Mouse (Mus musculus): ENCODE measurements around the gene 1700019D03Rik. TPM values are rescaled to one million over a fixed set of nuclear protein-coding genes. Genes with fewer than 3 reads are reported as not detected.

Gene 1700019D03Rik
- polyA plus RNA-seq, 1 experiment from 2014 or later = 5.5 TPM

DNA sequence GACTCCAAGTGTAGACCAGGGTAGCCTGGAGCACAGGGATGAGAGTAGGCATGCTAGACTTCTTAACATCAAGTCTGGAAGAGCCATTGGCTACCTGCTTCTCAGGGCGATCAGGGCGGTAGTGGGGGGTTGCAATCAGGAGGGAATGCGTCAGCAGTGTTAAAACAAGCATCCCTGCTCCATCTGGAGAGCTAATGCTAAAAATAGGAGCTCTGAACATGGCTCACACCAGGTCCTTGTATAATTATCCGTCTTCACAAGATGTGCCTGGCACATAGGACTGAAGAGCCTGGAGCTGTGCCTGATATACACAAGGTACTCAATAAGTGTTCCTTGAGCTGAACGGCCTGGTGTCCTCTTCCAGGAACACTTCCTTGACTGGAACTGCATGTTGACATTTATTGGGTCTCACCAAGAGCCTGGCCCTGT, 17.5 kb upstream of the 1700019D03Rik start:
- no peaks in the 10 kb centered on the region for H3K9me3 ChIP-seq (replicated peaks; ENCODE audit: control insufficient read depth, low read length, poor library complexity, severe bottlenecking)
- no peak for ATAC-seq
- WGBS = 86% methylated on average over 5 of the region's 5 CpGs
- no peak overlapping the region for H3K4me3 ChIP-seq (ENCODE audit: low read depth, low read length)
- no peaks in the 10 kb centered on the region for H3K4me1 ChIP-seq (ENCODE audit: control insufficient read depth, insufficient read depth, low read length)
- H3K27me3 ChIP-seq (ENCODE audit: control insufficient read depth, insufficient read depth, low read depth, low read length) = no peaks in the 10 kb centered on the region
- no peak overlapping the region for H3K9ac ChIP-seq (ENCODE audit: low read depth, low read length)
- H3K27ac ChIP-seq (ENCODE audit: low read length) = no peak overlapping the region
- no peak overlapping the region for H3K4me2 ChIP-seq (ENCODE audit: low read length)
- no peaks in the 10 kb centered on the region for H3K36me3 ChIP-seq (ENCODE audit: control insufficient read depth, insufficient read depth, low read length)

DNA sequence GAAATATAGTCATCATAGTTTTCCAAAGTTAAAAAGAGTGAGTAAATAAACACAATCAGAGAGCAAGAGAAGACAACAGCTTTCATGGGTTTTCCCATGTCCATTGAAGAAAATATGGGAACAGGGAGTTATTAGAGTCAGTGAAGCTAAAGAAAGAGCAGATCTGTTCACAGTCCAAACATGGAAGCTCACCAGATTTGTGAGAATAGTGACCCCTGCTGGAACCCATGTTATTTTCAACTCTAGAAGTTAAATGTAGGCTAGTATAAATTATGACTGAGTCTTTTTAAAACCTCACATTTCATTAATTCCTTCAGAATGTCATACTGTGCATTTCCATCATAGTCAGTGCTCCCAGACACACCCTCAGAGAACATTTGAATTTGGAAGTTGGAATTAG, 12.6 kb upstream of the 1700019D03Rik start:
- H3K4me2 ChIP-seq (ENCODE audit: low read length) = no peak overlapping the region
- H3K4me3 ChIP-seq (ENCODE audit: low read depth, low read length) = no peak overlapping the region
- no peak overlapping the region for H3K27ac ChIP-seq (ENCODE audit: low read length)
- no peaks in the 10 kb centered on the region for H3K27me3 ChIP-seq (ENCODE audit: control insufficient read depth, insufficient read depth, low read depth, low read length)
- H3K4me1 ChIP-seq (ENCODE audit: control insufficient read depth, insufficient read depth, low read length) = no peaks in the 10 kb centered on the region
- H3K9ac ChIP-seq (ENCODE audit: low read depth, low read length) = no peak overlapping the region
- ATAC-seq = peak; percentile 68; the same call in 1 of the 2 replicates
- H3K36me3 ChIP-seq (ENCODE audit: control insufficient read depth, insufficient read depth, low read length) = no peaks in the 10 kb centered on the region
- H3K9me3 ChIP-seq (replicated peaks; ENCODE audit: control insufficient read depth, low read length, poor library complexity, severe bottlenecking) = no peaks in the 10 kb centered on the region

DNA sequence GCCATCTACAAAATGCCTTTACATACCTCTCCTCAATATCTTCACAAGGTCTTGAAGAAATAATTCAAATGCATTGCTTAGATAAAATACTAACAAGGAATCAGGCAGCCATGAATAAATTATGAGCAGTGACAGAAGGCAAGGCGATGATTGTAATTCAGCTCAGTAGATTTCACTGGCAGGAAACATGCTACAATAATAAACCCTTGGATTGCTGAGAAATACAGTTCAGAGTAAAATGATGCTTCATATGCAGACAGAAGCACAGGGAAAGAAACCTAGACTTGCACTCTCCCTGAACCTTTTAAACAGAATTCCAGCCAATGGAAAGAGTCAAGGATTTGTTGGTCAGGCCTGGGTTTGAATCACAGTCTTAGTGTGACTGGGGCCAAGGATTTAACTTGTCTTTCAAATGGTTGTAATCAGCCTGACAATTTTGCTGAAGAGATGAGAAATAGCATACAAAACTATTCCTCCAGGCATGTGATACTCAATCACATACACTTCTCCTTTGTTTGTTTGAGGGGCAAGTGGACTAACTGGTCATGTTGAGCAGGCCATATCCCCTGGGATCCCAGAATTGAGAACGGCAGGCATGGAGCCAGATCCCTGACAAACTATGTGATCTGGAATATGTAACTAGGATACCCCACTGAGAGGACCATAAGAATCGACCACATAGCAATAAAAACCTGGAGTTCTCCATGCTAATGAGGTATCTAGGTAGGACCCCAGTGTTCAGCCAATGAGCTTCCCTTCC, 1.1 kb downstream of the 1700019D03Rik start:
- Histone ChIP-seq H3K9me3 (replicated peaks; ENCODE audit: control insufficient read depth, low read length, poor library complexity, severe bottlenecking) (no peaks in the 10 kb centered on the region), H3K4me1 (ENCODE audit: control insufficient read depth, insufficient read depth, low read length) (no peaks in the 10 kb centered on the region), H3K36me3 (ENCODE audit: control insufficient read depth, insufficient read depth, low read length) (no peaks in the 10 kb centered on the region), H3K4me2 (ENCODE audit: low read length) (no peak overlapping the region), H3K27ac (ENCODE audit: low read length) (0 out of 2 replicates have a peak overlapping the region, but pooled peaks have one; percentile 53), H3K27me3 (ENCODE audit: control insufficient read depth, insufficient read depth, low read depth, low read length) (no peaks in the 10 kb centered on the region), H3K9ac (ENCODE audit: low read depth, low read length) (no peak overlapping the region), H3K4me3 (ENCODE audit: low read depth, low read length) (no peak overlapping the region)
- peak; percentile 48; the same call in 1 of the 2 replicates for ATAC-seq
- WGBS = 46% methylated on average over 3 of the region's 3 CpGs

DNA sequence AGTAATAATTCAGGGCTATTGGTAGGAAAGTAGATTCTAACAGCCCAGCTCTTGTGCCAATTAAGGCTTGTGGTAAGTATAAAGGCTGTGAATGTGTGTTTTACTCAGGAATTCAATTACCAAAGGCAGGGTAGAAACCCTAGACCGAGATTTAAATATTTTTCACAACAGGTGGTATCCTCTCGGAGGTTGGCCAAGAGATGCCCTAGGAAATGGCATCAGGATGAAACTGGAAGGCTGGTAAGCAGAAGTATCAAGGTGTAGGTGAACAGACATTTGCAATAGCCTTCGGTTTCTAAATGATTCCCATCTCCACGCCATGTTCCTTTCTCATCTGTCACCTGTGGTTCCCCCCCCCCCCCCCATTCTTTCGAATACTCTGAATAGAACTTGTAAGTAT, 4.4 kb downstream of the 1700019D03Rik start:
- no peaks in the 10 kb centered on the region for H3K4me1 ChIP-seq (ENCODE audit: control insufficient read depth, insufficient read depth, low read length)
- H3K4me2 ChIP-seq (ENCODE audit: low read length) = no peak overlapping the region
- H3K9ac ChIP-seq (ENCODE audit: low read depth, low read length) = no peak overlapping the region
- H3K27ac ChIP-seq (ENCODE audit: low read length) = no peak overlapping the region
- H3K4me3 ChIP-seq (ENCODE audit: low read depth, low read length) = no peak overlapping the region
- WGBS = 53% methylated on average over 5 of the region's 5 CpGs
- no peak for ATAC-seq
- H3K27me3 ChIP-seq (ENCODE audit: control insufficient read depth, insufficient read depth, low read depth, low read length) = no peaks in the 10 kb centered on the region
- no peaks in the 10 kb centered on the region for H3K36me3 ChIP-seq (ENCODE audit: control insufficient read depth, insufficient read depth, low read length)
- H3K9me3 ChIP-seq (replicated peaks; ENCODE audit: control insufficient read depth, low read length, poor library complexity, severe bottlenecking) = no peaks in the 10 kb centered on the region

DNA sequence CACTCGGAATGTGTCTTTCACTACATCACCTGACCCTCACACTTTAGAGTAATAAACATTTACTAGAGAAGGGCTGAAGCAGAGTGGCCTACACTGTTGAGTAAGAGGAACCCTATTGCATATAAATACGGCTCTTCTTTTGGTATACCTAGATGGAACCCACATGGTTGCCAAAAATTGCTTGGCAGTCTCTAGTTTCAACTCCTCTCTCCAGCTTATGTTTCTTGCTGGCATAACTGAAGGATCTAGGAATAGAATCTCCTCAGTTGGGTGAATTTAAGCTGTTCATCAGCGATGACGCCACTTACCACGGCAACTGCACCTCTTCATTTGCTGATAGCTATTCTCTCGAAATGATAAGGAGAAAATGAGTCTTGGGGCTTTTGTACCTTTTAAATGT, 5.3 kb downstream of the 1700019D03Rik start:
- no peaks in the 10 kb centered on the region for H3K27me3 ChIP-seq (ENCODE audit: control insufficient read depth, insufficient read depth, low read depth, low read length)

DNA sequence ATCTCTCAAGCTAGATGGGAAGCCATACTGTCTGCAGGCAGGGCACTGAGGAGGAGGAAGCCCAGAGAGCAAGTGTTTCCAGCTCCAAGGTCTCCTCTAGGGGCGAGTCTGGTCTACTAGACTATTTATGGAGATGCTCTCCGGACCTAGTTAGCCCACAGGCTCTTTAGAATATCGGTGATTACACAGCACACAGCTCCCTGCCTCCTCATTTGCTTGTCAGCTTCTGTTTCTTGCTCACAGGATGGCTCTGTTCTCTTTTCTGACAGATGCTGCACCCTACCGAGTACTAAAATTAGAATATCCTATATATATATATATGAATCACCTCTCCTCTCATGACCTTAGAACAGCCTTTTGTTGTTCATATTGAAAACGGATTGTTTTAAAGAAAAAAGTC, 33.3 kb downstream of the 1700019D03Rik start:
- 64% methylated on average over 5 of the region's 5 CpGs for WGBS
- ATAC-seq = no peak
- no peak overlapping the region for H3K4me2 ChIP-seq (ENCODE audit: low read length)

More for the DNA sequence above, 5.3 kb downstream of the 1700019D03Rik start:
- Histone ChIP-seq H3K9me3 (replicated peaks; ENCODE audit: control insufficient read depth, low read length, poor library complexity, severe bottlenecking) (no peaks in the 10 kb centered on the region), H3K9ac (ENCODE audit: low read depth, low read length) (no peak overlapping the region), H3K27ac (ENCODE audit: low read length) (no peak overlapping the region), H3K4me2 (ENCODE audit: low read length) (no peak overlapping the region), H3K36me3 (ENCODE audit: control insufficient read depth, insufficient read depth, low read length) (no peaks in the 10 kb centered on the region), H3K4me1 (ENCODE audit: control insufficient read depth, insufficient read depth, low read length) (no peaks in the 10 kb centered on the region), H3K4me3 (ENCODE audit: low read depth, low read length) (no peak overlapping the region)
- no peak for ATAC-seq
- 91% methylated on average over 6 of the region's 6 CpGs for WGBS

DNA sequence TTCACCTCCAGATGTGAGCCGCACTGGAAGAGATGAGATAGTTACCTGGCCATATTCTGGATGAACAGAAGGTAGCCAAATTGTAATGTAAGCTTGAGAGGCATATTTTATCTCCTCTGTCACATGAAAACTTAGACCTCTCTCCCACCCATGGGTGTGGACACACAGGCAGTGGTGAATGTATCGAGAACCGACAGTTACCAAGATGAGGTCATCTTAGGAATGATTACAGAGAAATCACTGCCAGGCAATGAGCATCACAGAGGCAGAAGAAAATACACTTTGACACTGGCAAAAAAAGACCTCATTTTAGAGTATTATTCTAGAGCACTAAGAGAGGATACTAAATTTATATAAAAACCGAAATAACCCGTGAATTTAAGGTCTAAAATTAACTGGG, 46.8 kb downstream of the 1700019D03Rik start:
- ATAC-seq = no peak
- Histone ChIP-seq H3K9ac (ENCODE audit: low read depth, low read length) (no peak overlapping the region), H3K4me3 (ENCODE audit: low read depth, low read length) (no peak overlapping the region), H3K36me3 (ENCODE audit: control insufficient read depth, insufficient read depth, low read length) (no peaks in the 10 kb centered on the region), H3K27ac (ENCODE audit: low read length) (no peak overlapping the region), H3K9me3 (replicated peaks; ENCODE audit: control insufficient read depth, low read length, poor library complexity, severe bottlenecking) (no peaks in the 10 kb centered on the region), H3K27me3 (ENCODE audit: control insufficient read depth, insufficient read depth, low read depth, low read length) (no peaks in the 10 kb centered on the region), H3K4me2 (ENCODE audit: low read length) (no peak overlapping the region), H3K4me1 (ENCODE audit: control insufficient read depth, insufficient read depth, low read length) (peaks cover 10% of the 10 kb centered on the region)
- 78% methylated on average over 5 of the region's 5 CpGs for WGBS

More for the DNA sequence above, 33.3 kb downstream of the 1700019D03Rik start:
- Histone ChIP-seq H3K27ac (ENCODE audit: low read length) (no peak overlapping the region), H3K4me1 (ENCODE audit: control insufficient read depth, insufficient read depth, low read length) (no peaks in the 10 kb centered on the region), H3K36me3 (ENCODE audit: control insufficient read depth, insufficient read depth, low read length) (no peaks in the 10 kb centered on the region), H3K9ac (ENCODE audit: low read depth, low read length) (no peak overlapping the region), H3K27me3 (ENCODE audit: control insufficient read depth, insufficient read depth, low read depth, low read length) (no peaks in the 10 kb centered on the region), H3K9me3 (replicated peaks; ENCODE audit: control insufficient read depth, low read length, poor library complexity, severe bottlenecking) (no peaks in the 10 kb centered on the region), H3K4me3 (ENCODE audit: low read depth, low read length) (no peak overlapping the region)

DNA sequence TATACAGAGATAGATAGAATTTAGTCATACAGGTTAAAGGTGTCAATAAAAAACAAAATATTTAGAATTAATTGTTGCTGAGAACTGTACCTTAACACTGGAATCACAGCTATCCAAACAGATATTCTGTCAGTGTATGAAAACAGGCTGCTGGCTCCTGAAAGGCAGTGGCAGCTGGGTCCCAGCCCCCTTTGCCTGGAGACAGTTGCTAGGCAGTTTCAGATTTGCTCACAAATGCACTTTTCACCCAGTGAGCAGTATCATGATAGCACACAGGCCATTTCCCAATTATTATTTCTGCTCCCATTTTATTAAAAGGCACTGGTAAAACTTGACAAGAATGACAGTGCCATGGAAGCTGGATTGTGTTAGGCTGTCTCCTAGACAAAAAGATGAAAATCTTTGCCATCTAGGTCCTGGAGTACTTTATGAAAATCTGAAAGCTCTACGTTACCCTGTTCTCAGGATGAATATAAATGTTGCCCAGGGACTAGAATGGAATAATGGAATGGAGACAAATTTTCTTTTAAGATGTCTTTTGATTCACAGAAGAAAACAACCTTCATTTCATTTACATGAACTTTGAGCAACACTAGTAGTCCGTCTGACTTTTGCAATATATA, 48.0 kb downstream of the 1700019D03Rik start:
- H3K4me3 ChIP-seq (ENCODE audit: low read depth, low read length) = no peak overlapping the region
- 51% methylated on average over 2 of the region's 2 CpGs for WGBS
- H3K9me3 ChIP-seq (replicated peaks; ENCODE audit: control insufficient read depth, low read length, poor library complexity, severe bottlenecking) = no peaks in the 10 kb centered on the region
- peak; percentile 95 for ATAC-seq
- H3K4me1 ChIP-seq (ENCODE audit: control insufficient read depth, insufficient read depth, low read length) = peaks cover 10% of the 10 kb centered on the region
- H3K36me3 ChIP-seq (ENCODE audit: control insufficient read depth, insufficient read depth, low read length) = no peaks in the 10 kb centered on the region
- no peak overlapping the region for H3K9ac ChIP-seq (ENCODE audit: low read depth, low read length)
- H3K27me3 ChIP-seq (ENCODE audit: control insufficient read depth, insufficient read depth, low read depth, low read length) = no peaks in the 10 kb centered on the region
- H3K4me2 ChIP-seq (ENCODE audit: low read length) = no peak overlapping the region
- H3K27ac ChIP-seq (ENCODE audit: low read length) = no peak overlapping the region

DNA sequence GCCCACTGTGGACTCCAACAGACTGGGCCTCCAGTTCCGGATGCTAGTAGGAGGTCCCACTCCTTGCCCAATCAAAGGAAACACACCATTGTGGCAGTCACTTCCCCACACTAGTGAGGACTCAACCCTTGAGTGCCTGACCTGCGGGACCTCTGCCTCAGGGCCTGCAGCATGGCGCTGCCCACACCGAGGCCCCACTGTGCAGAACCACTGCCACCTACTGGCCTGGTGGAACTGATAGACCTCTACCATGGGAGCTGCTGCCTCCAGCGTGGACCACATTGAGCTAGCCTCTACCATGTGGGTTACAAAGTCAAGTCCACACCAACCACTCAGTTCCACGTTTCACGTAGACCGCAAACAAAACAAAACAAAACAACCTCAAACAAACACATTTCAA, 55.4 kb downstream of the 1700019D03Rik start:
- H3K9ac ChIP-seq (ENCODE audit: low read depth, low read length) = no peak overlapping the region
- no peak for ATAC-seq
- H3K9me3 ChIP-seq (replicated peaks; ENCODE audit: control insufficient read depth, low read length, poor library complexity, severe bottlenecking) = no peaks in the 10 kb centered on the region
- WGBS = 77% methylated on average over 8 of the region's 8 CpGs
- no peaks in the 10 kb centered on the region for H3K36me3 ChIP-seq (ENCODE audit: control insufficient read depth, insufficient read depth, low read length)
- H3K4me1 ChIP-seq (ENCODE audit: control insufficient read depth, insufficient read depth, low read length) = no peaks in the 10 kb centered on the region
- H3K27me3 ChIP-seq (ENCODE audit: control insufficient read depth, insufficient read depth, low read depth, low read length) = no peaks in the 10 kb centered on the region
- no peak overlapping the region for H3K4me2 ChIP-seq (ENCODE audit: low read length)
- H3K27ac ChIP-seq (ENCODE audit: low read length) = no peak overlapping the region
- no peak overlapping the region for H3K4me3 ChIP-seq (ENCODE audit: low read depth, low read length)
